Mouse (Mus musculus) liver, embryonic 14.5 days (tissue): Measurements from ENCODE around the gene Ucp3. TPM values are rescaled to one million over a fixed set of nuclear protein-coding genes. Genes with fewer than 3 reads are reported as not detected.

Source experiments
- ATAC-seq: fragments of 200-750 bp; cut with Nextera tagmentation; 2 replicates; pipeline ENCODE4 v1.8.0; 2017; ENCODE audit warnings: moderate number of reproducible peaks, mild to moderate bottlenecking, moderate library complexity; ENCODE audit not compliant: insufficient read depth
- DNase-seq, 3 experiments: peaks; one replicate each; pipeline ENCODE4 v3.0.0-alpha.2; 2012 to 2013; ENCODE audit warnings: low read depth in 3 of 3, low spot score in 3 of 3
- H3K27ac ChIP-seq: fragments of 300-500 bp; sonication (generic); 2 replicates; pipeline ENCODE4 v1.5.1; 2014; ENCODE audit warnings: moderate library complexity, mild to moderate bottlenecking, control low read depth, inconsistent platforms
- H3K27me3 ChIP-seq: fragments of 300-500 bp; sonication (generic); 2 replicates; pipeline ENCODE4 v1.6.1; 2014; ENCODE audit warnings: mild to moderate bottlenecking, low read length, moderate library complexity; ENCODE audit not compliant: control insufficient read depth, insufficient read depth
- H3K36me3 ChIP-seq: fragments of 300-500 bp; sonication (generic); replicated peaks from 2 replicates; pipeline ENCODE4 v1.6.1; 2014; ENCODE audit warnings: low read depth; ENCODE audit not compliant: control insufficient read depth, insufficient read depth
- H3K4me1 ChIP-seq, 2 experiments: fragments of 200-500 bp in 1 of 2; fragments of 300-500 bp in 1 of 2; sonication (generic) in 1 of 2; replicated peaks; 2 replicates each; pipeline ENCODE4 v1.6.1; 2012 to 2014; ENCODE audit warnings: antibody characterized with exemption in 1 of 2, inconsistent platforms in 1 of 2, low read length in 1 of 2; ENCODE audit not compliant: control insufficient read depth in 2 of 2, insufficient read depth in 2 of 2
- H3K4me2 ChIP-seq: fragments of 300-500 bp; sonication (generic); 2 replicates; pipeline ENCODE4 v1.6.1; 2014; ENCODE audit warnings: low read depth, mild to moderate bottlenecking, control low read depth, moderate library complexity
- H3K4me3 ChIP-seq, 2 experiments: fragments of 200-500 bp in 1 of 2; fragments of 300-500 bp in 1 of 2; sonication (generic) in 1 of 2; 2 replicates each; pipeline ENCODE4 v1.5.1; 2012 to 2014; ENCODE audit warnings: low read depth in 2 of 2, low read length in 2 of 2, mild to moderate bottlenecking in 2 of 2, control low read depth in 1 of 2, inconsistent platforms in 1 of 2, moderate library complexity in 1 of 2; ENCODE audit not compliant: insufficient read depth in 1 of 2
- H3K9ac ChIP-seq: fragments of 300-500 bp; sonication (generic); replicated peaks from 2 replicates; pipeline ENCODE4 v1.6.1; 2014; ENCODE audit warnings: mild to moderate bottlenecking, control low read depth, moderate library complexity
- H3K9me3 ChIP-seq: fragments of 300-500 bp; sonication (generic); 2 replicates; pipeline ENCODE4 v1.6.1; 2016; ENCODE audit warnings: low read length, mixed read lengths; ENCODE audit not compliant: control insufficient read depth
- CTCF ChIP-seq: IDR thresholded peaks from 2 replicates; pipeline ENCODE4 v1.5.1; 2016; ENCODE audit warnings: antibody characterized with exemption, low read depth, control low read depth
- EP300 ChIP-seq: IDR thresholded peaks from 2 replicates; pipeline ENCODE4 v1.6.1; 2016; ENCODE audit warnings: antibody characterized with exemption, low read depth
- WGBS: fragments of 180-500 bp; shearing (Covaris S2); extraction: QIAGEN DNeasy Blood & Tissue Kit; methylation state at CpG from one replicate; pipeline ENCODE4 v1.1.7; 2014; ENCODE audit not compliant: insufficient replicate concordance; 5-methylcytosine and 5-hydroxymethylcytosine counted together
- polyA plus RNA-seq, 2 experiments: library from polyadenylated mRNA; depleted of rRNA in 1 of 2; stranded (reverse) in 1 of 2; unstranded in 1 of 2; fragments of >200 nt; fragmentation: Nextera tagmentation in 1 of 2; extraction: Ambion mirVana in 1 of 2; gene quantifications; 2 replicates each; pipeline versions ENCODE4 v1.2.1 to v1.2.3; 2012 to 2014

The Ucp3 gene
- polyA plus RNA-seq, 2 experiments = 0.02 TPM; not detected in 1

GRCm38 (mm10) chr7:100500276-100500977 is 27.6 kb downstream of the Ucp3 start:
- Histone ChIP-seq H3K27ac (peak overlapping the region; percentile 62), H3K4me3 (no peak overlapping the region), H3K27me3 (no peaks in the 10 kb centered on the region), H3K4me2 (no peak overlapping the region), H3K36me3 (peaks cover 50% of the 10 kb centered on the region), H3K9ac (no peak overlapping the region), H3K4me1 (peaks cover 21 to 39% of the 10 kb centered on the region in 2 experiments), H3K9me3 (no peaks in the 10 kb centered on the region)
- WGBS = 62% methylated on average over 16 of the region's 16 CpGs
- TF ChIP-seq EP300 (peak; percentile 26), CTCF (no peak; the same call in 1 of the 2 replicates)
- ATAC-seq (peak; percentile 7; the same call in 1 of the 2 replicates), DNase-seq (no peak)

DNA sequence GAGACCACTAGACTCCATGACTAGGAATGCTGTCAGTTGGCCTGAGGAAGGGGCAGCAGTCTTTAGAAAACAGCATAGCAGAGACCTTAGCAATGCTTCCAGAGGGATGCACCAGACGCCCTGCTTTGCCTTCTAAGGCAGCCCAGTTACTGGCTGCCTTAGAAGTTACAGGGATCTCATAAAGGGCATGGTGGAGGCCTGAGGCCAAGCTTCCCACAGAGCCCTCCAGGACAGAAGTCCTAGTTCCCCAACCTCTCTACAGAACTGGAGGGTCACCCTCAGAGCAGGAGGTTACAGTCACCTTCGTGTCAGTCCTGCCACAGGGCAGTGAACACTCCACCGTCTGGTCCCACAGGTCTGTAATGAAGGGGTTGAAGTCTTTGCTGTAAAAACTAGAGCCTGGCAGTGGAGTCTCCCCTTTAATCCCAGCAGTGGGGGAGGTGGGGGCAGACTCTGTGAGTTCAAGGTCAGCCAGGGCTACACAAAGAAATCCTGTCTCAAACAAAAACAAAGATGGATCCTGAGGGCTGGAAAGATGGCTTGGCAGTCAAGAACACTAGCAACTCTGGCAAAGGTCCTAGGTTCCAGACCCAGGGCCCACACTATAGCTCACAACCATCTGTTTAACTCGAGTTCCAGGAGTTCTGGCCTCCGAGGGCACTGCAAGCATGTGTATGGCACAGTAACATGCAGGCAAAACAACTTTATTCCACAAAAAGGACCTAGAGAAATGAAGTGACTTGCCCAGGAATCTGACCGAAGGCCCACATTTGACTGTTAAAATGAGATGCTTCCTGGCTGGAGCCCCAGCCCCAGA is 28.4 kb downstream of the Ucp3 start:
- 59% methylated on average over 6 of the region's 6 CpGs for WGBS
- ATAC-seq (peak; percentile 21), DNase-seq (no peak)
- H3K36me3 ChIP-seq = peaks cover 42% of the 10 kb centered on the region
- no peaks in the 10 kb centered on the region for H3K9me3 ChIP-seq
- peak overlapping the region; percentile 62 for H3K27ac ChIP-seq
- H3K9ac ChIP-seq = no peak overlapping the region
- H3K4me1 ChIP-seq = peaks cover 16 to 35% of the 10 kb centered on the region in 2 experiments
- TF ChIP-seq CTCF (no peak), EP300 (no peak; the same call in none of the 2 replicates)
- H3K4me3 ChIP-seq = no peak overlapping the region
- H3K4me2 ChIP-seq = no peak overlapping the region
- H3K27me3 ChIP-seq = no peaks in the 10 kb centered on the region

- Histone ChIP-seq H3K27ac (peak overlapping the region; percentile 62), H3K4me1 (peaks cover 15 to 30% of the 10 kb centered on the region in 2 experiments)
- DNase-seq = no peak
Measured at GRCm38 (mm10) chr7:100501844-100502373, 29.1 kb downstream of the Ucp3 start.

GRCm38 (mm10) chr7:100502374-100502922 is 29.7 kb downstream of the Ucp3 start:
- peaks cover 30% of the 10 kb centered on the region for H3K36me3 ChIP-seq
- peak overlapping the region; percentile 62 for H3K27ac ChIP-seq
- H3K4me3 ChIP-seq = no peak overlapping the region
- ATAC-seq (peak; percentile 27), DNase-seq (no peak)
- H3K9ac ChIP-seq = no peak overlapping the region
- H3K4me2 ChIP-seq = no peak overlapping the region
- no peaks in the 10 kb centered on the region for H3K27me3 ChIP-seq
- H3K4me1 ChIP-seq = peaks cover 15 to 29% of the 10 kb centered on the region in 2 experiments
- no peaks in the 10 kb centered on the region for H3K9me3 ChIP-seq
- 0 out of 2 replicates have a peak, but pooled peaks have one; percentile 4 for TF ChIP-seq EP300
- TF ChIP-seq CTCF = no peak
- 45% methylated on average over 7 of the region's 7 CpGs for WGBS

More at GRCm38 (mm10) chr7:100501844-100502373, 29.1 kb downstream of the Ucp3 start:
- no peaks in the 10 kb centered on the region for H3K27me3 ChIP-seq
- H3K36me3 ChIP-seq = peaks cover 35% of the 10 kb centered on the region
- no peak overlapping the region for H3K4me3 ChIP-seq
- H3K9ac ChIP-seq = no peak overlapping the region
- H3K4me2 ChIP-seq = no peak overlapping the region
- no peaks in the 10 kb centered on the region for H3K9me3 ChIP-seq
- TF ChIP-seq EP300 = no peak
- TF ChIP-seq CTCF = no peak
- peak; percentile 1; the same call in 1 of the 2 replicates for ATAC-seq
- 51% methylated on average over 2 of the region's 2 CpGs for WGBS
